In genomic region chr13:95286989-95287388, GRCm38 (mm10) we compare ENCODE assay signal across 7 mouse cellular contexts. TPM values are rescaled to one million over a fixed set of nuclear protein-coding genes. Genes with fewer than 3 reads are reported as not detected.
DNase-seq lines count a peak whose midpoint lies in the region; ATAC-seq lines count a peak whose summit lies in the region.

No protein-coding gene starts in this region.

- ATAC-seq in hindbrain, embryonic 13.5 days (ENCODE audit: low FRiP score): peak; percentile 82

- H3K27ac ChIP-seq in hindbrain, embryonic 13.5 days: no peak overlapping the region

- no peaks in the 10 kb centered on the region for H3K4me1 ChIP-seq in hindbrain, embryonic 13.5 days (replicated peaks)

- peak; percentile 26 for DNase-seq in WW6 (ENCODE audit: low read depth, low spot score)
- DNase-seq in cerebellum, adult 8-10 months: peak; percentile 26
- peak; percentile 57 to 90 for DNase-seq in frontal cortex, adult 2 months (ENCODE audit: extremely low spot score in 1 of 2, low spot score in 1 of 2)
- peak; percentile 79 to 85 for DNase-seq in layer of hippocampus, postnatal 10 days (ENCODE audit: low spot score in 2 of 2)
- DNase-seq in lung, postnatal 4 days: peak; percentile 80 to 84
- peak; percentile 67 to 71 for DNase-seq in right cerebral cortex, postnatal 36 days (ENCODE audit: low spot score in 2 of 2)

- H3K4me3 ChIP-seq in hindbrain, embryonic 13.5 days: no peak overlapping the region

- H3K4me2 ChIP-seq in hindbrain, embryonic 13.5 days: no peak overlapping the region

- H3K9me3 ChIP-seq in hindbrain, embryonic 13.5 days: no peaks in the 10 kb centered on the region

- H3K27me3 ChIP-seq in hindbrain, embryonic 13.5 days: peaks cover 14% of the 10 kb centered on the region; the same call in 1 of the 2 replicates

- H3K9ac ChIP-seq in hindbrain, embryonic 13.5 days: no peak overlapping the region

- H3K36me3 ChIP-seq in hindbrain, embryonic 13.5 days: no peaks in the 10 kb centered on the region

- WGBS in hindbrain, embryonic 13.5 days: 8% methylated on average over 7 of the region's 7 CpGs

RNA-seq across cellular contexts. Expression of gene Zbed3, which starts 36.4 kb away (rescaled TPM):
- 16.6 and 17.1 TPM in 2 replicates for polyA plus RNA-seq in frontal cortex, adult 2 months (2012; rRNA removed)
- 41.0 and 42.5 TPM in 2 replicates for polyA plus RNA-seq in hindbrain, embryonic 13.5 days (2015; fragmentation: Nextera tagmentation; extraction: Ambion mirVana)
- total RNA-seq in layer of hippocampus, postnatal 10 days (2021): 10 to 100 TPM; 19.1 to 21.8 TPM

RNA-seq across cellular contexts. Expression of gene Pde8b, which starts 36.9 kb away (rescaled TPM):
- polyA plus RNA-seq in frontal cortex, adult 2 months (2012; rRNA removed): 46.6 and 48.8 TPM in 2 replicates
- 5.8 and 6.2 TPM in 2 replicates for polyA plus RNA-seq in hindbrain, embryonic 13.5 days (2015; fragmentation: Nextera tagmentation; extraction: Ambion mirVana)
- total RNA-seq in layer of hippocampus, postnatal 10 days (2021): 10 to 100 TPM; 56.3 to 59.2 TPM

Comparison
In these comparisons a context has a peak if more than half of its experiments do, and no peak if none do; other contexts are left out.
1. DNase-seq: peak in every context shown above with its lines; median percentile 82 in layer of hippocampus, postnatal 10 days; 82 in lung, postnatal 4 days; 74 in frontal cortex, adult 2 months; 69 in right cerebral cortex, postnatal 36 days; 26 in WW6; 26 in cerebellum, adult 8-10 months.